Mouse (Mus musculus) embryo, embryonic 11.5 days (tissue): ENCODE measurements at regions not wholly inside any gene's neighbourhood (a gene's known extent, or its start where the extent isn't known, plus 50 kb on each side); places are given as distances from the start of the nearest gene placed in this dataset.
A peak's percentile ranks its signal among the peaks of the same experiment; 100 is the strongest.

ENCODE experiments used
- DNase-seq: peaks from one replicate; pipeline ENCODE4 v3.0.0-alpha.2; 2012; ENCODE audit warnings: low read depth, low spot score

DNA sequence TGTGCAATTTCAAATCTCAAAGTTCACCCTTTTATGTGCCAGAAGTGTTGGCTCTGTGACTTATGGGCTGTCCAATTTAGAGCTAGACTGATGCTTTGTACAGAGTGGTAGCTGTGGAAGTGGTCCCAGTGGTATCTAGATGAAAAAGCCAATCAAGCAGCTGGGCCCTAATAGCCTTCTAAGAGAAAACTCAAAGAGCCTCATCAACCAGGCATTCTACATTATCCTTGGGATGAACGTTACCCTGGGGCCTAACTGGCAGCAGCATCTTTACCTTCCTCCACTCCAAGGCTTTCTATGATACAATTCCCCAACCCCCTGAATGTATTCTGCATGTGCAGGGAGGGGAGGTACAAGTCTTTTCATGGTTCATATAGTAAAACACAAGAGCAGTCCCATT is 140.4 kb downstream of the Gm11146 start:
- no peak for DNase-seq

DNA sequence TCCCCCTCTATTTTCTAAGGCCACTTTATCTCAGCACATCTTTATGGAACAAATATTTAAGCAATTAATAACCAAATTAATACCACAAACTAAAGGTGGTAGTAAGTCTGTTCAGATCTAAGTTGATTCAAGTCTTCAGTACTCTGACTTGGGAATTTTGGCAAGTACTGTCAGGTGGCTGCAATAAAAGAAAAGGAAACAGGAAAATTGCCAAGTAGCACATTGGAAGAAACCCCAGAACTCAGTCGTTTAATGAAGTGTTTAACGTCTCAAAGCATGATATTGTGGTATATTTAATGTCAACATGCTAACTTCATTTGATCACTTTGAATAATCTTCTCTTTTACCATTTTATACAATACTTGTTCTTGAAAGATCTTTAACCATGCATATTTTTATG is 142.2 kb downstream of the Gm11146 start:
- DNase-seq, result no peak

DNA sequence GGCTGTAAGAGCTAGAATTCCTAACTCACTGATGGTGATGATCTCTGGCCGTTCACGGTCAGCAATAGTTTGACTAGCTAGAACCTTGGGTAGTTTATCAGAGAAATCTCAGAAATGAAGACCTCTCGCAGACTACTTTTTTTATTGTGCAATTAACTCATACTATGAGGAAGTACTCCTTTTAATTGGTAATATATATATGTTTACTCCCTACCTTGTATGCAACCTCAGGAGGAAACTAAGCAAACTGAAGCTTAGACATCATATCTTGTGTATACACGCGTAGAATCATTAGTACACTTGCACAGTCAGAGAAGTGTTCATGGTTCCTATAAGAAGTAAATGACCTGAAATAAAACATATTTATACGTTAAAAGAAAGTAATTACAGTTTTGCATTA is 157.2 kb downstream of the Gm11146 start:
- no peak for DNase-seq

DNA sequence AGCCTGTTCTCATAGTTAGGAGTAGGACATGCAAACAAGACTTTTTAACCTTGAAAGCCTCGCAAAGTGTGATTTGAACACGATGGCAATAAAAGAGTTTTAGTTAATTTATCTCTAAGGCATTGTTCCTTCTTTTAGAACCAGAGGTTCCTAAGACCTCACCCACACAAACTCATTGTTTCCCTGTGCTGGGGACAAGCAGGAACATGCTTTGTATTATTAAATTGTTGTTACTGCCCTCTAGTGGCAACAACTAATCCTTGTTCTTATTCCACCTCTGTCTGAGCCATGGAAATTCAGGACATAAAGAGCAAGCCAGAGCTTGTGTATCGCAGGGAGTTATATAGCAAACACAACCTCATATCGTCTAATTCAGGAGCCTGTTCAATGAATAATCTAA is 157.9 kb downstream of the Gm11146 start:
- peak; percentile 56 for DNase-seq

DNA sequence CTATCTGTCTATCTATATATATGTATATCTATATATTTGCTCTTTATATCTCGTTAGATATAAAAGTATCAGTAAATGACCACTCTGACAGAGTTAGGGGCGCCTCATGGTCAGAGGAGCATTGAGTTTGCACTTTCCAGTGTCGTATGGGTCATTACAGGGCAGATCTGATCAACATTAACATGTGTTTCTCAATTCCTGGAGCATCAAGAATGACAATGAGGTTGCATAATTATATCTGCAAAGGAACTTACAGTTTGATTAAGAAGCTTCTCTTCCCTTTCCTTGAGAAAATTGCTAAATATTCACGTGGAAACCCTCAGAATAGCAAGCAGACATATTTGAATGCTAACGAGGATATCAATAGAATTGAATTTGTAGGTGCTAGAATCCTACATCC is 158.6 kb downstream of the Gm11146 start:
- DNase-seq, result no peak

DNA sequence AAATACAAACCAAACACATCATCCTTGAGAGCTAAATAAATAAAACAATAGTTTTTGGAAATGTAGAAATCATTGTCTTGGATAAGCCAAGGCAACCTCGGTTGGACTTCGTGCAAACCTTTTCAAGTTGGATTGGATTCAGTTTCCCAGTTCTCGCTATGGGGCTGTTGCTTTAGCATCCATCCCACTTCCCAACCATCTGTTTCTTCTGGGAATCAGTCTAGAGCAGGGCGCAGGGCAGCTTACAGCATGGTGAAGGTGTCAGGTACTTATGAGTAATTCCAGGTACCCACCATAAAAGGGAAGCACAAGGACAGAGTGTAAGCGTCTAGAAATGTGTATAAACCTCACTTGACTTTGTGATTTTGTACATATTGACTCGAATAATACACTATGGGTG is 159.0 kb downstream of the Gm11146 start:
- no peak for DNase-seq

DNA sequence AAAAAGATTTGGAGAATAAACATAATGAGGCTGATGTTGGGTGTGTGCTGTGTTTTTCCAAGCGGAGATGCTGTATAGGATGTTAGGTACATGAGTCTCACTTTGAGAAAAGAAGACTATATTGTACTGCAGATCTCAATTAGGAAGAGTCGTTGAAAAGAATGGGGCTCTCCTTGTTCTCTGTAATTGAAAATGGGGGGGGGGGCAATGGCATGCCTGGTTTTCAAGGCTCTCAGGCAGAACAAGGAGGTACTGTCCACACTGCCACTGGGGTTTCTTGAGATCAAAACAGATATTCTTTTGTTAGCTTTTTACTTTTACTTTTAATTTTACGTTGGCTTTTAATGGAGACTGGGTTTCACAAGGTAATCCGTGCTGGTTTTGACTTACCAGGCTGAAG is 170.5 kb downstream of the Gm11146 start:
- DNase-seq, result no peak

DNA sequence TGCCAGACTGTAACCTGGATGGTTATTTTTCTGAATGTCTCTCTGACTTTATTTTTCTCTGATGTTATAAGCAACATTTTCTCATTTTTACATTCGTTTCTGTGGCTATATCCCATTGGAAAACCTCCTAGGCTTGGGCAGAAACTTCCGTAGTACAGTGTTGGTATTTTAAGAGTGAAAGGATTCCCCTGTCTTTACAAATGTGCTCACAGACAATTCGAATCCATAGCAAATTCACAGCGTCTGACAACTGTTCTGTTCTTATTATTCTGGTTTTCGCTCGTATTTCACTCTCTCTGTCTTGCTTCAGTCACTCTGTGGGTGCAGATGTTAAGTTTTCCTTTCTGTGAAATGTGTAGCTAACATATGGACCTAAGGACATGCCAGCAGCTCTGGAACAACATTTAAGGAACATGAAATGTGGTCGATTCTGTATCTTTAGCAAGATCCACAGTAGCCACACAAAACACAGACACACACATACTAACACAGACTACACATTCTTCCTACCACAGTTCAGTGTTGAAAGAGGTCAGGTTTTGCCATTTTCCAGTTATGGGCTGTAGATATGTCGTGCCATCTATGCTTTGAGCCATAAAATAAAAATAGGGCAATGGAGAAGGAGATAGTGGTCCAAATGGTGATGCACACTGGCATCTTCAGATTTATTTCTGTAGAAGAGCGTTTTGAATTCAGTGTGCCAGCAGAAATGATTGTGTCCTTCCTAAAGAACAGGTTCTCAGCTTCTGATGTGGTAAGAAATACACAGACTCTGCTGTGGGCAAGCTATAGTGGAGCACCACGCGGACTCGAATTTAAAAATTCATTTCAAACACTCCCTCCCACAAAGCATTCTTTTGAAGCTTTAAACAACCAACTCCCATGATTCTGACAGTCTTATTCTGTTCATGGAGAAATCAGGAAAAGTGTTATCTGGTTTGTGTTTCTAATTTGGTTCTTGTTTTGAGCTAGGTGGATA is 179.2 kb downstream of the Gm11146 start:
- no peak for DNase-seq

DNA sequence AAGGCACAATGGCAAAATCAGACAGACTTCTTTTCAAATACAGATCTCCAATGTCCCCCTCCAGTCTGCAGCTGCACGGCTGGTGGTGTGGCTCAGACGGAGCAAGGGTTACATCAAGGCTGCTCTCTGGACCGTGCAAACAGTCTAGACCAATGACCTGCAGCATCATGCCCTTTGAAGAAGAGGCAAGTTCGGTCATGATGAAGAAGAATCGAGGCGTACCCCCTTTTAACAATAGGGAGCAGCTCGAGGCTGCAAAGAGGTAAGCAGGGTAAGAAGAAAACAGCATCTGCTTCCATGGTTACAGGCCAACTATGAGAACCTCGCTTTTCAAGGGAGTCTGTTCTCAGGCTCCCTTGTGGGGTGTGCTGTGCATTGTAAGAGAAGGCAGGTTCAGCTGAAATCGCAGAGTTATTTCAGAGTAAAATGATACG is 180.3 kb downstream of the Gm11146 start:
- DNase-seq, result peak; percentile 59

DNA sequence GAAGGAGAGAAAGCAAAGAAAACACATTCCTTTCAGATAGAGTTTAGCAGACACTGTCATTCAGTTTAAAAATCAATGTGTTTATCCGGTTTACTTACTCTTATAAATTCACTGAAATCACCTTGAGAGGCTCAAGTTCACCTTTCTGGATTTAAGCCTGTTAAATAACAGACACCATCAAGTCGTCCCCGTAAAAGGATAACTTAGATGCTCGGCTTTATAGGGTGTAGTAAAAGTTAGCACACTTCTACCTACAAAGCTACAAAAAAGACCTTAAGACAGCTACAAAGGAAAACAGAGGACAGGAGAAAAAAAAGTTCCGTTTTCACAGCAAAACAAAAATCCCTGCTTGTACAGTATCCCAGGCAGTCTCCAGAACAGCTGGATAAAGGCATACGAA is 180.9 kb downstream of the Gm11146 start:
- no peak for DNase-seq

DNA sequence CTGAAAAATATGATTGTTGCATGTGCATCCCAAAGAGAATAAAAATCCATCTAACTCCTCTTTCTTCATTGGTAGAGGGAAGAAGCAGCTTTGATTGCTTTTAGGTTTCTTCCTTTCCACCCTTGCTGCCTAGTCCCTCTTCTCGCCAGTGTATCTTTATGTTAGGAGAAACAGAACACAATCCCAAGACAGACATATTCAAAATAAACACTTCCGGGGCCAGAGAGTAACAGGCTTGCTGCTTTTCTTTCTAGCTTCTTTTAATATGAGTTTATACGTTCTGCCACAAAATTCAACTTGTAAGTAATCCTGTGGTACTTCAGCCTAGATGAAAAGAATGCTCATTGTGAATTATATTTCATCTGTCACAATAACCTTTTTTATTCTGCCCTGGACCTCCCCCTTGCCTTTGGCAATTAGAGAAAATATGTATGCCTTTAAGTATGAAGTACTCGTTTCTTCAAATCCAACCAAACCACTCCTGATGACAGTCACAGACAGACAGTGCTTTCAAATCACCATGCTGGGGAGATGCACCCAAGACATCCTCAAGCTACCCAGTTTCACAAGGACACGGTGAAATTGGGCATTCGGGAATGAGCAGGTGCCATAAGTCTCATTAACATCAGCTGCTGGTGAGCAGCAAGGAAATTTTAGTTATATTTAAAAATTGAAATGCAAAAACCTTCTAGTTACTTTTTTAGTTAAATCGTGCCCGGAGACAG is 181.6 kb downstream of the Gm11146 start:
- DNase-seq, result no peak

DNA sequence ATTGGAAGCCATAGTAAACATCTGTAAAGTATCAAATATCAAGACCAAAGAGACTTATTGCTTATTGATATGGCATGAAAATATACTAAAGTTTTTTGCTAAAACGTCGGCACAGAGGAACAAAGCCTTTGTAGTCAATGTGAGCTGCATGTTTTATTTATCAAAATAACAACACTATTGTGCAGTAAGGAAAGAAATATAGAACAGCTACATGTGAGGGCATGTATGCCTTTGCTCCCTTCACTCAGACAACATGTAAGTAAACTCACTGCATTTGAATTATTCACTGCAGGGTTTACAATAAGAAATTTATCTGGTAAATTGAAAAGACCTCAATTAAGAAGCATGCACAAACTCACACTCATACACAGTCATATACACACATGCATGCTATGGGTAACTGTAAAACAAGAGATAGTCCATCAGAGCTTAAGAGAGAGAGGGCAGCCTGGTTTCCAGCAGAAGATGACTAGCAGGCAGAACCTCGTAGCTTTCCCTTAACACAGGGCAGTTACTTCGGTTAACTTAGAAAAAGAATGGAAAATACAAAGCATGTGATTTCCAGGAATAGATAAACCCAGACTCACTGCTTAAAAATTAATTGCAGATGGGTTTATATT is 182.7 kb downstream of the Gm11146 start:
- DNase-seq, result no peak

DNA sequence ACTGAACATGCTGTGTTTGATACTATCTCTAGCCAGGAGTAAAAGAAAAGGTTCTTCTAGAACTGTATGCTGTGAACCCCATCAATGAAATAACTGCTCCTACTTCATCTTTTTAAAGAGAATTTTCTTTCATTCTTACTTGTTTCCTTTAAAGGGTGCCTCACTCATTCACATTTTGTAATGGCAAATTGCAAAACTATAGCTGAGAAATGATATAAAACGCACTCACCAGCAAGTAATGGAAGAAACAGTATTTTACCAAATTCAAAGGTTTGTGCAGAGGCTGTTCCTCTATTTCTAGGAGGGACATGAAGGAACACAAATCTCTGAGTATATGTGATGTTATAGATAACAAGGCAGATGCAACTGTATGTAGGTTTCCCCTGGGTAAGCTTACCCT is 183.4 kb downstream of the Gm11146 start:
- no peak for DNase-seq

DNA sequence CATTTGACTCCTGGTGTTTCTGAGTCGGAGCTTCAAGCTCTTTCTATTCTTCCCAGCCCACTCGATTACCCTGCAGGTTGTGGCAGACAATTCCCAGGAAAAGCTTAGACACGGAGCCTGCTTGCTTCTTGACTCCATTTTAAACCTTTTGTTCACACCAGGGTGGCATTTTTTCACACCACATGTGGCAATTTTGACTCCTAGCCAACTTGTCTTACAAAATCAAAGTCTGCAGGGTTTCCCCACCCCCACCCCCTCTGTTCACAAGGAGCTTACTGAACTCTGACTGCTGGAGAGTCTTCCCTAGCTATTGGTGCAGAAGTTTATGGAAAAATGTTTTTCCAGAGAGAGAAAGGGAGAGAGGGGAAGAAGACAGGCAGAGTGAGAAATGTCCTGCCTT is 184.1 kb downstream of the Gm11146 start:
- peak; percentile 61 for DNase-seq

DNA sequence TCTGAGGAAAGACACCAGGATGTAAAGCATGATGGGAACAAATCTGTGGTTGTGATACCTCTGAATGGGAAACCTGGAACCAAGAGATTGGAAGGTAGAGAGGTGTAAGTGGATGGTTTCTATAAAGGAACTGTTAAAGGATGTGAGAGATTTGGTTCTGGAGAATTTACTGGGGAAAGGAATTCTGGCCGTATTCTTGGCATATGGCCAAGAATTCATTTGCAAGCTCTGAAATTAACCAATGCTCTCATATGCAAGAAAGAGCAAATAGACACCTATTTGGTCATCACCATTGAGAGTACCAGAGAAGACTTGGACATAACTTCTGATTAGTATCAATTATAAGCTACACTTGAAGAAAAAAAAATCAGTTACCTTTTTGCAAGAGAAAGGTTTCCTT is 187.3 kb downstream of the Gm11146 start:
- DNase-seq, result no peak

DNA sequence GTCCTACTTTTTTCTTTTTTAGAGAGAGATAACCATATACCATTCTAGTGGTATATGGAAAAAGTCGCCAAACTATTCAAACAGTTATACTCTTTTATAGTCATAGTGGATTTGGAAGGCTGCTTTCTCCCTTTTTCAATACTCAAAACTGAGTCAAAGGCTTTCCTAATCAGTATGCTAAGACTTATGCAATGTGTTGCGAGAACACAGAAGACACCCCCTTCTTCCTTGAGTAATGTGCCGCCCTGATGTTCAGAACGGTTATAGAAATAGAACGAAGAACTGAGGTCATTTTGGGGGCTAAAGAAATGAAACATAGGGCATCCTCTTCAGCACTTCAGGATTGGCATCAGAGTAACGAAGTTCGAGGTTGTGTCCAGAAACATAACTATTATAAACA is 192.7 kb downstream of the Gm11146 start:
- DNase-seq, result no peak

DNA sequence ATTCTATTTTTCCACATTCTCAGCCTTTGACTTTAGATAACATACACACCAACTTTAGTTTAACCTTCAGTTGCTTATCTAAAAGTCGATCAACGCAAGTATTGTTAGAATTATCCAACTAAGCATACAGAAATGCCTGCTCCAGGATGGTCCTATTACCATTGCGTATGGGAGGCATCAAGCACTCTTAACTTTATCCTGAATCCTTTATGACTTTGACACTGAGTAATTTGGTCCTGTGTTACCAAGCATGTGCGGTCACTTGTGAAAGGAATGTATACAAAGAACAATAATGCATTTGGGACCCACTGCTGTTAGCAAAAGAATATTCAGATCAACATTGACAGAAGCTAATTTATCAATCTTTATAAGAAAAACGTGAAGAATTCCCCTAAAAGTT is 194.9 kb downstream of the Gm11146 start:
- no peak for DNase-seq

DNA sequence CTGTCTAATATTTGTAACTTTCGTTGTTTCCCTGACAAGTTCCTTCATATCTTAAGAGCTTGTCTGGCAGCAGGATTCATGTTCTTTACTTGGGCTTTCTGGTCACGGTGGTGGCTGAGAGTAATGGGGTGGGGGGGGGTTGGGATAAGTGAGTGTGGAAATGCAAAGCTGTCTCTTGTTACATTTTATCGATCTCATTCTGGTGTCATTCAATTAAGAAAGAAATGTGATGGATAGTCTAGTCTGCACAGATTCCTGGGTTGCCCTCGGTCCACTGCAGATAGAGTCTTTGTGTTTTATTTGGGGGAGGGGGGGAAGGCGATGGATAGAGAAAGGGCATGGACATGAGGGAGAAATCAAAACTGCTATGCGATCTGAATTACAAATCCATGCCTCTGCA is 196.0 kb downstream of the Gm11146 start:
- DNase-seq, result no peak

DNA sequence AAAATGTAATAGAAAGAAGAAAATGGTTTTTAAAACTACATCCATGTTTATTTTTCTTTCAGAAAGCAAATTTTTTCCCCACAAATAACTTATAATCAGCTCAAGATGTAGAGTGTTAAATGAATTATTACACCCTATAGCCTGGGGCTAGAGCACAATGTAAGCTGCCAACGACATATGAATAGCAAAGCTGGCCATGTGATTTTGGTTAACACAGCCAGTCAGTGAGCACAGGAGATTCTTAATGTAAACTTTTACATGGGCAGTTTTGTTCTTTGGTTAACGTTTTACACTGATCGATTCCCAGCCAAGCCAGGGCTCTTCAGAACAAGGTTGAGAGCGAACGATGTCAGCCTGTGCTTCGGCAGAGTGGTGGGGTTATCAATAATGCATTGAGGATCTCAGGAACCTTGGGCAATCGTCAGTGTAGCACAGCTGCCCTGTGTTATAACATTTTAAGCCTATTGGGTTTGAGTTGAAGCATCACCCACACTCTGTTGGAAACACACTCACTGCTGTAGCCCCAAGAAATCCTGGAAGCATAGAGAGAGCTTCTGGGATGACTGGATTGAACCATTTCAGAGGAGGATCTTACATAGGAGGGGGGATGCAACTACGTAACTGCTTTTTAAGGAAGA is 196.6 kb downstream of the Gm11146 start:
- DNase-seq, result no peak

DNA sequence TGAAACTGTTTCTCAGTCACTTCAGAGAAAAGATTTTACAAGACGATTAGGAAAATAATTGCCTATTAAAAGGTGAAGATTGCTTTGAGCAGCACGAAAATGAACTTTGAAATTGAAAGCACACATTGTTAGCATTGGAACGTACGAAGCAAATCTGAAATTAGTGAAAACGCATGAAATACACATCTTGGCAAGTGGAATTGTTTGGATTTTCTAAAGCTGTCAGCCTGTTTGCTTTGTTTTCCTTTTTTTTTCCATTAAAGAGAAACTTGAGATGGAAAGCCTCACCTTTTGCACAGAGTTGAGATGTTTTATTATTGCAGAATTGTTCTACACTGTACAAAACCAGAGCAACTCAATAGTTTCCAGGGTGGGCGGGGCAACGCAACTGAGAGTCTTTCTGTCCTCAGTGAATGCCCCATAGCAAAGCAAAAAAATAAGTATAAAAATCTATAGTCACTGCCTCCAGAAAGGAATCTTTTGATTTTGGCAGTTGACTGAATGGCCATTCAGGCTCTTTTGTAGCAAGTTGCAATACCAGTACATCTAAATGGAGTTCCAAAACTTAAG is 199.1 kb downstream of the Gm11146 start:
- no peak for DNase-seq

DNA sequence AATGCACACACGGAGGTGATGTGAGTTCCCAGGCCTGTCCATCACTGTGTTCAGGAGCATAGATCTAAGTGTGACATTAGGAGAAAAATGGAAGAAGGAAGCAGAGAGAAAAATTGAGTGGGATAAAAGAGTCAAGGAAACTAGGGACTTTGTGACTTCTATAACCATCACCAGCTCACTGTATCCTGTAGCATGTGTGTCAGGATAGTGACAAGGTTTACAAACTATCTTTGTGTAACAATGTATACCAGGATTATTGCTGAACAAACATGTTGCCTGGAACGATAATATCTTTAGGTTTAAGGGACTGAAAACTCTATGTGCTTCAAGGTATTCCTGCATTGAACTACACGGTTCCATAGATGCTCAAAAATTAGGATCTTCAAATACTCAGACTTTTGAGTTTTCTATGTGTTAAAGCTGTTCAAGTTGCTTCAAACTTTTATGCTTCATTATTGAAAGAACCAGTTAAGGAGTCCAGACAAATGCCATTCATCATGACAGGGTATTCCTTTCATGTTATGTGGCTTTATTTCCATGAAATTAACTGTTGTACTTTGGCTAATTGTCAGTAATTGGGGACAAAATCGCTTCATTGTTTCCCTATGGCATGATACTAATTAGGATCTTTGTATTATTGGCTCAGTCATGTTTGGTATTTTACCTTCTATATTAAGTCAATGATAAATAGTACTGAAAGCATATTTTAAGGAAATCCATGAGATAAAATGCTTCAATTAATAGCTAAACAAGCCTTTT is 200.5 kb downstream of the Gm11146 start:
- no peak for DNase-seq
